Mouse (Mus musculus): ENCODE data around the gene Entpd7. TPM values are rescaled to one million over a fixed set of nuclear protein-coding genes. Genes with fewer than 3 reads are reported as not detected.
A peak's percentile ranks its signal among the peaks of the same experiment; 100 is the strongest.

Gene Entpd7
- polyA plus RNA-seq, 1 experiment, result 4.3 TPM

- H3K36me3 ChIP-seq (ENCODE audit: control insufficient read depth, insufficient read depth), result peaks cover 87% of the 10 kb centered on the region
- H3K27me3 ChIP-seq (ENCODE audit: control insufficient read depth, insufficient read depth, insufficient read length), result no peaks in the 10 kb centered on the region
- H3K79me2 ChIP-seq (ENCODE audit: control insufficient read depth, insufficient read depth), result no peaks in the 10 kb centered on the region
- TF ChIP-seq MAX (IDR thresholded peaks at IDR 0.05) (no peak), FOSL1 (IDR thresholded peaks at IDR 0.05; ENCODE audit: insufficient read depth, low read length, poor library complexity, severe bottlenecking) (no peak), MYOG (IDR thresholded peaks at IDR 0.05; ENCODE audit: control insufficient read depth, extremely low read depth, insufficient read length) (no peak), CTCF (IDR thresholded peaks at IDR 0.05; ENCODE audit: control insufficient read depth, insufficient read depth, insufficient read length) (no peak), MYOD1 (IDR thresholded peaks at IDR 0.05; ENCODE audit: control insufficient read depth, insufficient read length, low read depth) (no peak), CEBPB (IDR thresholded peaks at IDR 0.05; ENCODE audit: low read depth) (no peak), USF1 (IDR thresholded peaks at IDR 0.05; ENCODE audit: low read depth) (no peak)
- H3ac ChIP-seq (ENCODE audit: control insufficient read depth, insufficient read length, low read depth), result no peak overlapping the region
- H3K4me3 ChIP-seq (ENCODE audit: insufficient read depth, poor library complexity, severe bottlenecking), result no peak overlapping the region
- no peaks in the 10 kb centered on the region for H3K79me3 ChIP-seq (ENCODE audit: low read depth)
These were observed 56.3 kb downstream of the Entpd7 start for GRCm38 (mm10) chr19:43745740-43746139.

GRCm38 (mm10) chr19:43747877-43748276, 58.4 kb downstream of the Entpd7 start:
- TF ChIP-seq MYOG (IDR thresholded peaks at IDR 0.05; ENCODE audit: control insufficient read depth, extremely low read depth, insufficient read length) (no peak), CTCF (IDR thresholded peaks at IDR 0.05; ENCODE audit: control insufficient read depth, insufficient read depth, insufficient read length) (no peak), MAX (IDR thresholded peaks at IDR 0.05) (no peak), USF1 (IDR thresholded peaks at IDR 0.05; ENCODE audit: low read depth) (no peak), CEBPB (IDR thresholded peaks at IDR 0.05; ENCODE audit: low read depth) (no peak)
- Histone ChIP-seq H3ac (ENCODE audit: control insufficient read depth, insufficient read length, low read depth) (no peak overlapping the region), H3K4me3 (ENCODE audit: insufficient read depth, poor library complexity, severe bottlenecking) (no peak overlapping the region), H3K36me3 (ENCODE audit: control insufficient read depth, insufficient read depth) (peaks cover 75% of the 10 kb centered on the region), H3K79me3 (ENCODE audit: low read depth) (peaks cover 3% of the 10 kb centered on the region), H3K79me2 (ENCODE audit: control insufficient read depth, insufficient read depth) (peaks cover 12% of the 10 kb centered on the region), H3K27me3 (ENCODE audit: control insufficient read depth, insufficient read depth, insufficient read length) (no peaks in the 10 kb centered on the region)

GRCm38 (mm10) chr19:43750008-43750407, 60.5 kb downstream of the Entpd7 start:
- peaks cover 60% of the 10 kb centered on the region for H3K36me3 ChIP-seq (ENCODE audit: control insufficient read depth, insufficient read depth)
- TF ChIP-seq USF1 (IDR thresholded peaks at IDR 0.05; ENCODE audit: low read depth) (no peak), FOSL1 (IDR thresholded peaks at IDR 0.05; ENCODE audit: insufficient read depth, low read length, poor library complexity, severe bottlenecking) (no peak), MYOG (IDR thresholded peaks at IDR 0.05; ENCODE audit: control insufficient read depth, extremely low read depth, insufficient read length) (no peak), MYOD1 (IDR thresholded peaks at IDR 0.05; ENCODE audit: control insufficient read depth, insufficient read length, low read depth) (no peak), CTCF (IDR thresholded peaks at IDR 0.05; ENCODE audit: control insufficient read depth, insufficient read depth, insufficient read length) (no peak), CEBPB (IDR thresholded peaks at IDR 0.05; ENCODE audit: low read depth) (no peak), MAX (IDR thresholded peaks at IDR 0.05) (no peak)

GRCm38 (mm10) chr19:43752489-43753225, 63.2 kb downstream of the Entpd7 start, which contains the start of the genes Cutc and Cox15:
Cutc (plus strand) TSS chr19:43752996.
Cox15 (minus strand) TSS chr19:43753000.
- no peak for TF ChIP-seq FOSL1 (IDR thresholded peaks at IDR 0.05; ENCODE audit: insufficient read depth, low read length, poor library complexity, severe bottlenecking)
- no peak for TF ChIP-seq MYOG (IDR thresholded peaks at IDR 0.05; ENCODE audit: control insufficient read depth, extremely low read depth, insufficient read length)
- no peak for TF ChIP-seq USF1 (IDR thresholded peaks at IDR 0.05; ENCODE audit: low read depth)
- peak; percentile 43 for TF ChIP-seq CTCF (IDR thresholded peaks at IDR 0.05; ENCODE audit: control insufficient read depth, insufficient read depth, insufficient read length)
- peak; percentile 50 for TF ChIP-seq MAX (IDR thresholded peaks at IDR 0.05)
- TF ChIP-seq MYOD1 (IDR thresholded peaks at IDR 0.05; ENCODE audit: control insufficient read depth, insufficient read length, low read depth), result no peak
- no peaks in the 10 kb centered on the region for H3K27me3 ChIP-seq (ENCODE audit: control insufficient read depth, insufficient read depth, insufficient read length)
- H3K36me3 ChIP-seq (ENCODE audit: control insufficient read depth, insufficient read depth), result peaks cover 35% of the 10 kb centered on the region
- peaks cover 12% of the 10 kb centered on the region for H3K79me2 ChIP-seq (ENCODE audit: control insufficient read depth, insufficient read depth)
- H3K4me3 ChIP-seq (ENCODE audit: insufficient read depth, poor library complexity, severe bottlenecking), result peak within 1 kb of the TSS; percentile 63
- peaks cover 3% of the 10 kb centered on the region for H3K79me3 ChIP-seq (ENCODE audit: low read depth)
- peak within 1 kb of the TSS; percentile 86 for H3ac ChIP-seq (ENCODE audit: control insufficient read depth, insufficient read length, low read depth)

More at GRCm38 (mm10) chr19:43750008-43750407, 60.5 kb downstream of the Entpd7 start:
- Histone ChIP-seq H3K27me3 (ENCODE audit: control insufficient read depth, insufficient read depth, insufficient read length) (no peaks in the 10 kb centered on the region), H3K79me3 (ENCODE audit: low read depth) (peaks cover 3% of the 10 kb centered on the region), H3ac (ENCODE audit: control insufficient read depth, insufficient read length, low read depth) (no peak overlapping the region), H3K79me2 (ENCODE audit: control insufficient read depth, insufficient read depth) (peaks cover 12% of the 10 kb centered on the region), H3K4me3 (ENCODE audit: insufficient read depth, poor library complexity, severe bottlenecking) (no peak overlapping the region)

- peaks cover 12% of the 10 kb centered on the region for H3K79me2 ChIP-seq (ENCODE audit: control insufficient read depth, insufficient read depth)
- H3ac ChIP-seq (ENCODE audit: control insufficient read depth, insufficient read length, low read depth), result peak overlapping the region; percentile 86
- peaks cover 3% of the 10 kb centered on the region for H3K79me3 ChIP-seq (ENCODE audit: low read depth)
- H3K36me3 ChIP-seq (ENCODE audit: control insufficient read depth, insufficient read depth), result peaks cover 28% of the 10 kb centered on the region
- H3K27me3 ChIP-seq (ENCODE audit: control insufficient read depth, insufficient read depth, insufficient read length), result no peaks in the 10 kb centered on the region
- H3K4me3 ChIP-seq (ENCODE audit: insufficient read depth, poor library complexity, severe bottlenecking), result peak overlapping the region; percentile 63
- TF ChIP-seq USF1 (IDR thresholded peaks at IDR 0.05; ENCODE audit: low read depth), result no peak
- peak; percentile 85 for TF ChIP-seq CTCF (IDR thresholded peaks at IDR 0.05; ENCODE audit: control insufficient read depth, insufficient read depth, insufficient read length)
- TF ChIP-seq CEBPB (IDR thresholded peaks at IDR 0.05; ENCODE audit: low read depth), result peak; percentile 98
- peak; percentile 27 for TF ChIP-seq MAX (IDR thresholded peaks at IDR 0.05)
- TF ChIP-seq MYOG (IDR thresholded peaks at IDR 0.05; ENCODE audit: control insufficient read depth, extremely low read depth, insufficient read length), result no peak
These were observed 63.9 kb downstream of the Entpd7 start for GRCm38 (mm10) chr19:43753226-43753835.

Data from C2C12 (cell line).